Mouse (Mus musculus) CD8-positive naive resting alpha-beta T cell, adult 2 months (primary cell): ENCODE data around the gene Sp1.

Source experiments
- DNase-seq, 2 experiments: peaks; one replicate each; pipeline ENCODE4 v3.0.0; 2022; ENCODE audit warnings: low read depth in 2 of 2, low spot score in 2 of 2

Sp1 gene

GRCm38 (mm10) chr15:102473246-102473645, 67.3 kb downstream of the Sp1 start:
- DNase-seq, result no peak

- no peak for DNase-seq
Observed at GRCm38 (mm10) chr15:102474520-102474919, 68.6 kb downstream of the Sp1 start.

GRCm38 (mm10) chr15:102483136-102483535, 77.2 kb downstream of the Sp1 start:
- DNase-seq, result no peak

- DNase-seq, result no peak
Observed at GRCm38 (mm10) chr15:102485853-102486252, 79.9 kb downstream of the Sp1 start.
